Mouse (Mus musculus): ENCODE measurements around the gene Tgfbrap1. TPM values are rescaled to one million over a fixed set of nuclear protein-coding genes. Genes with fewer than 3 reads are reported as not detected.
A peak's percentile ranks its signal among the peaks of the same experiment; 100 is the strongest.
"Not testable (repeated sequence)": the region's sequence is repeated elsewhere in the genome, so short reads cannot be mapped to it uniquely, and the experiment has no call there.

Gene Tgfbrap1
- 10 to 100 TPM; 40.2 to 44.5 (median 41.7) TPM for total RNA-seq (2022)

DNA sequence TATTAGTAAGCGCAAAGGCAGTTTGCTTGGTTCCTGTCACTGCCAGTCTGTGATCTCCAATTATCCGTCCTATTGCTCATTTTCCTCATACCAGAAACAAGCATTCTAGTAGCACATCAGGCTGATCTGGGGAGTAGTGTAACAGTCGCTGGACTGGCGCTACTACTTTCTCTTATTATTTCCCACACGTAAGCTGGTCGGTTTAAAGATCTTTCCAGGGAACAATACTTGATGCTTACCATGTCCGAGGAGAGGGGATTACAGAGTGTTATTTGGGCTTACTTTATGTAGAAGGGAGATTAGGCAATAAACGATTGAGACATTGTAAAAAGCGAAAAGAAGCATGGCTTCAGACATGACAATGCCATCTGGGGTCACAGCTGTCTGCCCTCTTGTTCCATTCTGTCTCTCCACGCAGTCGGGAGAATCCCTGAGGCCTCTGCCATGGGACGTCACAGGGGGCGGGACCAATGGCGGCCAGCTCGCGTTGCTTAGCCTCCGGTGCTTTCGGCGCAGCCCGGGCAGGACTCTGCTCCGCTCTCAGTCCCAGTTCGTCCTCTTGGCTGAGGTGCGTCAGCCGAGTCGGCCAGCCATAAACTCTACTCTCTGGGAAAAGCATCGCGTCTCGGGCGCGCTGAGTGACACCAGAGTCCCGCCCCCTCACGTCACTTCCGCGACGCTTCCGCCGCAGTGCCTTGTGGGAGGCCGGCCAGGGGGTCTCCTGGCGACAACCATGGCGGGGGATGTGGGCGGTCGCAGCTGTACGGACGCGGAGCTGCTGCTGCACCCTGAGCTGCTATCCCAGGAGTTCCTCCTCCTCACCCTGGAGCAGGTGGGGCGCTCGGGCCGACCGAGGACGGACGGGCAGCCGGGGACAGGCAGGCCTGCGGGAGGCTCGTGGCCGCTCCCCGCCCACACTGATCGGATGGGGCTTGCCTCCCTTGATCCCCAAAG, at the start of gene Tgfbrap1, which contains the start of gene AI597479:
Gene Tgfbrap1, minus strand, starts transcription at position 607 of the 954 bp plus-strand sequence.
Gene AI597479, plus strand, starts transcription at position 680 of the 954 bp plus-strand sequence.
- peak; percentile 88 to 91 for DNase-seq (ENCODE audit: low spot score in 2 of 2)

DNA sequence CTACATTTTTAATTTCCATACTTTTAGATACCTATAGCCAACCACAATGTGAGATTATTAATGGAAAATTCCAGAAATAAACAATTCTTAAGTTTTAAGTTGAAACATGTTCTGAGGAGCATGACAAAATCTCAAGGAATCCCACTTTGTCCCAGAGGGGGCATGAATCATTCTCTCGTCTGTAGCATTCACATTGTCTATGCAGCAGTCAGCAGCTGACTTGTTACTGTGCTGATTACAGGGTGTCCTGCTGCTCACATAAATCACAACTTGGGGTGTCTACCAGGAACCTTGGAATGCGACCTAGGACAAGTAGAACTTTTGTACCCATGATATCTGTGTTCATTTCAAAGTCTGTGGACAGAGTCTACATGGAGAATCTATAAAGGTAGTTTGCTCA, 49.0 kb upstream of the Tgfbrap1 start:
- no peak for DNase-seq (ENCODE audit: low spot score in 2 of 2)

DNA sequence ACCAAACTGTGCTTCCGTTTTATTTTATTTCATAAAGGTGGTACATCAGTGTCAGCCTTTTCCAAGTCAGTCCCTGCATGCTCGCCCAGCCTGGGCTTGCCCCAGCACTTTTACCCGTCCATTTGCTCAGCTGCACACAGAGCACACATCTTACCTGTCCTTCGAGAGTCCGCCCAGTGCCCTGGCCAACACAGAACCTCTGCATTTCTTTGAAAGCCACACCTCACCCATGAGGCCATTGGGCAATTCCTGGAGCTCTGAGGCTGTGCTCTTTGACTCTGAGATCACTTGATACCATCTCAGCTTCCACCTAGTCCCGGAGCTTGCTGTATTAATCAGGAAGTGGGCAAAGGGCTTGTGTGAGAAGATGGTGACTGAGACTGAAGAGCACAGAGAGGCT, 47.0 kb upstream of the Tgfbrap1 start:
- DNase-seq (ENCODE audit: low spot score in 2 of 2) = no peak

DNA sequence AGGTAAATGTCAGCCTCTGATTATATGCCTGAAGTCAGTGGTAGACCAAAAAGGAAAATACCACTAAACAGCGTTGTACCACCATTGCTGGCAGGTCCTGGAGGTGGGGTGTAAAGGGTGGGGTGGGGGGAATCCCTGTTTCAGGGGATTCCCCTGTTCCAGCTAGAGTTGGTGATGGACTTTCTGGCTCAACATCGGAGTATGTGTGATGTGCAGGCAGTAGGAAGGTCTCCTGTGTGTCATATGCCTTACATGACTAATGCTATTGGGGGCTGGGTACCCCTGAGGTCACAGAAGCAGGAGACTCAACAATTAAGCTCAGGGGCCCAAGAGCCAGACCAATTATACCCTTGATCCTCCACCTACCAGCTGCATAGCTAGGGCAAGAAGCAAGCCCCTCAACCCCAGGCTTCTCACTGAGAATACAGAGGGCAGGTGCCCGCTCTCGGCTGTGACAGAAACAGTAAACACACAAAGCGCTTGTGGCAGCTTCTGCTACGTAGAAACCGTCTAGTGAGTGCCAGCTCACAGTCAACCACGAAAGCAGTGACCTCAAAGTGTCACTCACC, 46.0 kb upstream of the Tgfbrap1 start:
- DNase-seq (ENCODE audit: low spot score in 2 of 2) = no peak

DNA sequence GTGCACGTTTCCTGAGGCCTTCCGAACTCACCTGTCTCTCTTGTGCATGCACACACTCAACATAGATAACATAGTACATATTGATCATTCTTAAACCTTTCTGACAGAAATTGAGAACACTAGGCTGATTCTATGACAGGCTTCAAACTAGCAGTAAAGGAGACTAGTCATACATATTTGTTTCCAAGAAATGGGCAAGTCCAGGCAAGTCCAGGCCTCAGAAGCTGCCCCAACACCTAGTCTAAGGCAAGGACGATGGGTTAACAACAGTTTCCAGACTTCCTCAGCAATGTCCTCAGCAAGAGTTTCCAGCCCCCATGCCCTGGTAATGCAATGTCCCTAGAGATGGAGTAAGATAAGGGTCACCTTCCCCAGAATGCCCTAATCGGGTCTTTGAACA, 45.4 kb upstream of the Tgfbrap1 start:
- no peak for DNase-seq (ENCODE audit: low spot score in 2 of 2)

DNA sequence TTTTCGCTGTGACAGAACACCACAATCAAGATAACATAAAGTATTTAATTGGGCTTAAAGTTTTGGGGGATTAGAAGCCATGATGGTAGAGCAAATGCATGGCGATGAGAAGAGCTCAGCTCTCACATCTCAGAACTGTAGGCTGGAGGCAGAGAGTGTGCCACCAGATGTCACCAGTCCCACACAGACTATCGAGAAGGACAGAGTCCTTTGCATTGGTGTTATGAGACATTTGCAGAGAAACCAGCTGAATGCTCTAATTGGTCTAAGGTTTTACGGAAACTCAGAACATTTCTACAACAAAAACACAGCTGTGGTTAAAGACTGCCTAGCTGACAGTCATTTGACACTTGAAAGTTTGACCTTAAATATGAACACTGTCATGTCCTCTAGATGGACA, 44.8 kb upstream of the Tgfbrap1 start:
- no peak for DNase-seq (ENCODE audit: low spot score in 2 of 2)

DNA sequence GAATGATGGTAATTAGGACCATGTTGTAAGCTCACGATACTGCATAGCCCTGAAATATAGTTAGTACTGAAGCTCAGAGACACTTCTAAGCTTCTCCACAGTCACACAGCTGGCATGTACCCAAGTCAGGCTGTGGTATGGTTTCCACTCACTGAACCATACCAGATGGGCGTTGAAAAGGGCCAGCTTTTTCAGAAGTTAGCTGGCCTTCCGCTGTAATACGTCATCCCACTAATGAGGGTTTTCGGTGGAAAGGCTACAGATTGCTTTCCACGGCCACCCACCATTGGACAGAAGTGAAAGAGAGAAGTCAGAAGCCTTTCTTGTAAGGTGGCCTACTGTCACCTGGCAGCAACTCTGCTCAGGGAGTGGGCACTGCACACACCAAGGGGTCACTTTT, 44.4 kb upstream of the Tgfbrap1 start:
- no peak for DNase-seq (ENCODE audit: low spot score in 2 of 2)

DNA sequence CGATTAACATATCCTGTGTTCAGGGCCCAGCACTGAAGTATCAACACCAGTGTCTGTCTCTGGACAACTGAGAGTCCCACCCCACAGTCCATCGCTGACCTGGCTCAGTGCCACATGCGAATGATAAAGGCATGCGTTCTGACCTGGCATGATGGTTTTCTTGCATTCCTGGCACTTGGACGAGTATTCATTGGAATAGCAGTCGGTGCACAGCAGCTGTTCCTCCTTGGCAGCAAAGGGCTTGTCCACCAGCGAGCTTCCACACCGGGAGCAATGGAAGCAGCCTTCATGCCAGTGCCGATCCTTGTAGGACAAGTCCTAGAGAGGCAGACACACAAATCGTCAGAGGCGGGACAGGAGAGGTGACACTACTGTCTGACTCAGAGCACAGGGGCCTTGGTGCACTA, 43.1 kb upstream of the Tgfbrap1 start:
- DNase-seq (ENCODE audit: low spot score in 2 of 2) = no peak

DNA sequence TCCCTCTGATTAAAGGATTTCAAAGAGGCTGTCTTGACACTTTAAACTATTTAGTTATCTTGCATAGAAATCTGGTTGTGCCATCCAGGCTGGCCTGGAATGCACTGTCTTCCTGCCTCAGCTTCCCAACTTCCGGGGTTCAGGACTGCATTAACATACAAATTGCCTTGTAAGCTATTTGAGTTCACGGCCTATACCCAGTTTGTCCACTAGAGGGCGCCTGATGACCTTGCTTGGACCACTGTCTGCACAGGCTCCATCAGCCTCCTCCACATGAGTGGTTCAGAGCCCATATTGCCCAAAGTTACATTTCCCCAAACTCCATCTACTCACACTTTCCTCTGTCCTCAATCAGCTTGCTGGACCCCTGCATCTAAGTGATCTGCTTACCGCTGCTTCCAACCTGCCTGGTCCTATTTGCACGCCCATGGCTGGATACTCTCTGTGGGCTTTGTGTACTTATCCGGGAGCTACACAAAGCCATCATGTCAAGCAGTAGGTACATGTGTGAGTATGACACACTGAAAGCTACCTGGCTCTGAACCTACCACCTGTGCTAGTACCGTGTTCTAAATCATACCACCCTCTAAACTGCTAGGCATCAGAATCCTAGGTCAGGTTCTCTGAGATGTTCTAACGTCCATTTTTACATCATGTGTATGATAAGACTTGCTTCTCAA, 41.3 kb upstream of the Tgfbrap1 start:
- DNase-seq (ENCODE audit: low spot score in 2 of 2) = peak; percentile 79 to 92

DNA sequence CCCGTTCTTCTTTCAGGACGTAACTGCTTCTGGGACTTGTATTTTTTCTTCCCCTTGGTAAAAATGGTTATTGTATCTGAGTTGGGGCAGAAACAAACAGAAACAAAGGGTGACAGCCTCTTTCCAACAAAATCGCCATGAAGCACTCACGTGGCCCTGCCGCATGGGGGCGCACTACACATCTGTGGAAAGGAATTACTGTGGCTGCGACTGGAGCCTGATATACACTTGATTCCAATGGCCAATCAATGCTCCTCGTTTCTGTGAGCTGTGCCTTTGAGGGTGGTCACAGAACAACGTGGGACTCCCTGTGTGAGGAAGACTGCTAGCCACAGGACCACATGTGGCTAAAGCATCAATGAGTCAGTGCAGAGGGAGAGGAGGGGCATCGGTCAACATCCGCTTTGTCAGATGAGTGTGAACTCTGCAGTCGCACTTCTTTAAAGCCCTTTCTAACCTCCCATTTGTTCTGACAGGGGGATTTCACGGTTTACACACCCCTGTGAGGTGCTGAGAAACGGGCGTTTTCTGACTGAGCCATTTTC, 39.9 kb upstream of the Tgfbrap1 start:
- DNase-seq (ENCODE audit: low spot score in 2 of 2) = no peak

DNA sequence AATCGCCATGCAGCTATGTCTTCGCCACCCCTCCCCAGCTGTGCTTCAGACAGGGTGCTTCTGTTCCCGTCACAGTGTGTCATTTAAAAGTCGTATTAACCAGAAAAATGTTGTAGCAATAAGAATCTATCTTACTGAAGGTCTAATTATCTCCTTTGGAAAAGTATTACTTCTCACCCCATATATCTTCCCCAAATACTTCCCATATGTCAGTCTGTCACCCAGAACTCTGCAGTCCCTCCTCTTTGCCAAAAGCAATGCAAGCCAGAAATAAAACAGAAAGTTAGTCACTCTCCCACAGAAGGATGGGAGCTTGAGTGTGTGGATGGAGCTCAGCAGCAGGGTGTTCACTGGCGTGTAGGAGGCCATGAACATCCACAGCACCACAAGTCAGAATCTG, 38.9 kb upstream of the Tgfbrap1 start:
- DNase-seq (ENCODE audit: low spot score in 2 of 2) = peak; percentile 47 to 58

DNA sequence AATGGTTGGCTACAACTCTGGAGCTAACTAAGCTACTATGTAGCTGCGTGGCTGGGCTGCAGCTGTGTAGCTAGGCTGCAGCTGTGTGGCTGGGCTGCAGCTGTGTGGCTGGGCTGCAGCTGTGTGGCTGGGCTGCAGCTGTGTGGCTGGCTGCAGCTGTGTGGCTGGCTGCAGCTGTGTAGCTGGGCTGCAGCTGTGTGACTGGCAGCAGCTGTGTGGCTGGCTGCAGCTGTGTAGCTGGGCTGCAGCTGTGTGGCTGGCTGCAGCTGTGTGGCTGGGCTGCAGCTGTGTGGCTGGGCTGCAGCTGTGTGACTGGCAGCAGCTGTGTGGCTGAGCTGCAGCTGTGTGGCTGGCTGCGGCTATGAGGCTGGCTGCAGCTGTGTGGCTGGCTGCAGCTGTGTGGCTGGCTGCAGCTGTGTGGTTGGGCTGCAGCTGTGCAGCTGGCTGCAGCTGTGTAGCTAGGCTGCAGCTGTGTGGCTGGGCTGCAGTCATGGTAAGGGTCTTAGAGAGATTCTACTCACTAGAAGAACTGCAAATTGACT, 38.1 kb upstream of the Tgfbrap1 start:
- DNase-seq (ENCODE audit: low spot score in 2 of 2) = not testable (repeated sequence)

DNA sequence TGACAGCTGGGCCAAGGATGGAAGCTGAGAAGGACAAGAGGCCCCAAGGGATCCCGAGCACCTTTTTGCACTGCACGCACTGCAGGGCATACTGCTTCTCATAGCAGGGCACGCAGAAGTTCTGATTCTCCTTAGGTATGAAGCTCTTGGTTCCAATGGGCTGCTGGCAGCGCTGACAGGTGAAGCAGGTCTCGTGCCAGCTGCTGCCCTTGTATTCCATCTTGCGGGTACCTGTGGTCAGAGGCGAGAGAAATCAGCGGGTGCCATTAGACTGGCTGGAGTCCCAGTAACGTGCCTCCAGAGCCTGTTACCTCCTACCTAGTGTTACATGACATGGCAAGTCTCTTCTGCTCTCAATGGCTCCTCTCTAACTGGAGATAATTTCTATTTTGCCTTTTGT, 33.2 kb upstream of the Tgfbrap1 start:
- no peak for DNase-seq (ENCODE audit: low spot score in 2 of 2)

DNA sequence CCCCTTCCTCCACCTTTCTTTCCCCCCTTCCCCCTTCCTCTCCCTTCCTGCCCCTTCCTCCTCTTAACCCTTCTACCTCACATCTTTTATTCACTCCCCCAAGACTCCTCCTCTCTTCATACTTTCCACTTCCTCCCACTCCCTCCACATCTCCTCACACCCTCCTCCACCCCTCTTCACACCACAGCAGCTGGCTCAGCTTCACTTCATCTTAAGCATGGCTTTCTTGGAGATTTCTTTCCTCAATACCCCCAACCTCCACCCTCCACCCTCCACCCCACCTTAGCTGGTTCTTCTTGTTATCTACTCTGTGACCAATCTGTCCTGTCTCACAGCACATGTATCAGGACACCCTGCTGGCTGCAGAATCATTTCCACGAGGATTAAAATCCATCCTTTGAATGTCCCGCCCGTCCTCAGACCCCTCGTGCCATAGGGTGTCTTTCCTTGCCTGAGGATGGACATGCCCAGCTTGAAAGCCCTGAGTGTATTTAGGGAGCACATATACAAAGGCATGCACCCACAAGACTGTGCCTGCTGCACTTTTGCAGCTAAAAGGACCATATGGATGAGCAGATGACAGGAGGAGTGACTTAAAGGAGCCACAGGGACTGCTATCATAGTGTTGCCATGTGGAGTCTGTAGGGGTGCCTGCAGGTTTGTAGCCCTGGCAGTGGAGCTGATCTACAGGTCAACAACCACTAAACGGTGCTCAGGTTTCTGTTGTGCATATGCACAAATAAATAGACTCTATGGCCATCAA, 32.0 kb upstream of the Tgfbrap1 start:
- DNase-seq (ENCODE audit: low spot score in 2 of 2) = no peak

DNA sequence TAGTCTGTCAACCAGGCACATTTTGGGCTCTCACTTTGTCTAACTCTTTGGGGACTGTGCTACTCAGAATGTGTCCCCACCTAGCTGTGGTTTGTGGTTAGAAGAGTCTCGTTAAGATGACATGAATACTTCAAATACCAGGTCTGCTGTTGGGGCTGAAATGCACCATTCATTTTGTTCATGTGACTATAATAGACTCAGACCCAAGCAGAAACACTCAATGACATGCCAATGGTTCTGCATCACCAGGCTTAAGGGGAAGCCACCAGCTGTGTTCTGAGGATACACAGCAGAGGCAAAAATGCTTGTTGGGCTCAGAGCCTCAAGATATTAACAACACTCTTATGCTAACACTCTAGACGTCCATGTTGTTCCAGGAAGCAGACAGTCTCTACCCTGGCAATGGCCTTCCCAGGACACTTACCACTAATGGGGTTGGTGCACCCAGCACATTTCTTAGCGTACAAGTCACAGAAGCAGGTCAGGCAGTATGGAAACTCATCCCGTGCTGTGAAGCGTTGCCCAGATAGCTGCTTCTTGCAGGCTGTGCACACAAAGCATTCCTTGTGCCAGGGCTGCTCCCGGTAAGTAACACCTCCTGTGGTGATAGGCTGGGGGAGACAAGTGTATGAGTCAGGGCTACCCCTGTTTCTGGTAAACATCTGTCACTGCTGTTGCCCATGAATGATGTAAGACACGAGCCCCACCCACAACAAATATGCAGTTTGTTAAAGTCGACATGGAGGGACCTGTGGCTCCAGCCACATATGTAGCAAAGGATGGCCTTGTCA, 29.6 kb upstream of the Tgfbrap1 start:
- DNase-seq (ENCODE audit: low spot score in 2 of 2) = no peak

DNA sequence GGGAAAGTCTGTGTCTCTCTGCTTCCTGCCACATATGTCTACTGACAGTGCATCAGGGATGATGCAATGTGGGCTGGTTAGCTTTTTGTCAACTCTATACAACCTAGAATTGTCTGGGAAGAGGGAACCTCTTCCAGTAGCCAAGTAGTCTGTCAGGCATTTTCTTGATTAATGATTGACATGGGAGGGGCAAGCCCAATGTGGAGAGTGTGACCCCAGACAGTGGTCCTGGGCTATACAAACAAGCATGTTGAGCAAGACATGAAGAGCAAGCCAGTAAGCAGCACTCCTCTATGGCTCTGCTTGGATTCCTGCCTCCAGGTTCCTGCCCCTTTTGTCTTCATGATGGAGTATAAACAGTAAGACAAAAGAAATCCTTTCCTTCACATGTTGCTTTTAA, 28.8 kb upstream of the Tgfbrap1 start:
- DNase-seq (ENCODE audit: low spot score in 2 of 2) = no peak

DNA sequence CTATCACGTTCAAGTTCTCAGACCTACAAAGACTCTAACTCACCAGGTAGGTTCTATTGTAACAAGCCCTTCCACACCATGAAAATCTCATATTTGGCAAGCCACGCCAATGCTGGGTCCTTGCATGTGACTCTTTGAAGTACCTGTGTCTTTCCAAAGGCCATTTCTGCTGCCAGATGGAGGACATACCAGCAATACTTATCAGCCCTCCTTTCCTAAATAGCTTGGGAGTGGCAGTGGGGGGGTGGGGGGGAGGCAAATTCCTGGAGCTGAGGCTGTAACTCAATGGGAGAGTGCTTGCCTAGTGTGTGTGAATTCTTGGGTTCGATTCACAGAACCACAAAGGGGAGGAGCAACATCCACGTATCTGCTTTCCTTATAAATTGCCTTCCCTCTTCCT, 26.3 kb upstream of the Tgfbrap1 start:
- no peak for DNase-seq (ENCODE audit: low spot score in 2 of 2)

DNA sequence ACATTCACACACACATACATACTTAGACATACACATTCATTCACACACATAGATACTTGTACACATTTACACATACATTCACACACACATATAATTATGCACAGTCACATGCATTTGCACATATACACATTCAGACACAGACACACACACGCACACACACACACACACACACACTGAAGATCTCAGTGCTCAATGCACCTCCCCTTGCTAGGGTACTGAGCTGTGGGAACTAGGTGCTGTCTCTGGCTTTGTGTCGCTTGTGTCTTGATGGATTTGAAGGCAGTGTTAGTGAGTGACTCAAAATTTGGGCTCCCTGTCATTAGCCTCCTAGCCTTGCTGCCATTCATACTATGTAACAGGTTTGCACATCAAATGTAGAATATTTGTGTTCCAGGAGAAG, 24.2 kb upstream of the Tgfbrap1 start:
- no peak for DNase-seq (ENCODE audit: low spot score in 2 of 2)

DNA sequence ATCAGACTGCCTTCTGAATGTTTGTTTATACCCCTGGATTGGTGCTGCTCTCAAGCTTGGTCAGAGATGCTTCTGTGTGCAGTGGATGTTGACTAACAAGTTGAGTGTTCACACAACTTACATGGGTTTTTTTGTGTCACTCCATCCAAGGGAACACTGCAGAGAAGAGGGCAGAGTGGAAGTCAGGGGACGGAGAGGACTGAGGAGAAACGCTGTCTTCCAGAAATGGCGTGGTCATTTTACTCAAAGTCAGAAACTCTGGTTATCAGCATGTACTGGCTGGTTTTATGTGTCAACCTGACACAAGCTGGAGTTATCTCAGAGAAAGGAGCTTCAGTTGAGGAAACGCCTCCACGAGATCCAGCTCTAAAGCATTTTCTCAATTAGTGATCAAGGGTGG, 22.5 kb upstream of the Tgfbrap1 start:
- DNase-seq (ENCODE audit: low spot score in 2 of 2) = no peak

DNA sequence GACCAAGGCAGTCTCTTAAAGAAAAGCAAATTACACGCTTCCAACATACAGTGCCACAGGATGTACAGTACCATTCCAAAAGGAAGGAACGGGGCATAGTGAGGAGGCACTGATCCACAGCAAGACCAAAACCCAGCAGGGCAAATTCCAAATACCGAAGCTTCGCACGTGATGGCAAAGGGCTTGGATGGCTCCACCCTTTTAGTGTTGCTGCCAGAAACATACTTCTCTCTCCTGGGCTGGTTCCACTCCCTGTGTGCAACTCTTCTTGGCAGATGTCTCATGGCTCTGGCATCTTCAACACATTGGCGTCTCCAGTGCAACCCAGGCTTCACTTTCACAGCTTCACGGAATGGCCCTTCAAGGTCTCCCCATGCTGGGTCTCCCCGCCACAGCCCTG, 19.0 kb upstream of the Tgfbrap1 start:
- DNase-seq (ENCODE audit: low spot score in 2 of 2) = no peak
